Mouse (Mus musculus) mouse trophoblast stem cell (cell line): ENCODE results near the gene Slain2.
"Not testable (repeated sequence)": the region's sequence is repeated elsewhere in the genome, so short reads cannot be mapped to it uniquely, and the experiment has no call there.

Source experiments
- in situ Hi-C, 2 experiments: fragments of 300-500 bp; cut with MseI, MboI; formaldehyde crosslinking; loops; 2 replicates in 1 of 2; 3 replicates in 1 of 2; pipeline ENCODE4 v1.15.1; 2025

Gene Slain2

DNA sequence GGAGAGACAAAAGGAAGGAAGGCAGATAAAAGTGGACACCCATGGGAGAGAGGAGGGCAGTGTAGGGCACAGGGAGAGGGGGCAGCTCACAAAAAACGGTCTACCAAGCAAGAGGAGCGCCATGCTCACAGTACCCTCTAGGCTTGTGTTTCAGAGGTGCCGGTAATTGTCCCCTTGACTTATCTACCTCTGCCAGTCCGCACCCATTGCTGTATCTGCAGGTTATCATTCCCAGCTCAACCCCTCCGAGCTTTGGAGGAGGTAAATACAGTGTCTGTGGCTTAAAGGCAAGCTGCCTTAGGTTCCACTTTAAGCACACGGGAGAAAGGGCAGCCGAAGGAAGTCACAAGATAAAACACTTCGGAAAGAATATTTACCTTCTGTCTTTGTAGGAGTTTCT is 14.8 kb upstream of the Slain2 start:
- in situ Hi-C loops: no loop called here

DNA sequence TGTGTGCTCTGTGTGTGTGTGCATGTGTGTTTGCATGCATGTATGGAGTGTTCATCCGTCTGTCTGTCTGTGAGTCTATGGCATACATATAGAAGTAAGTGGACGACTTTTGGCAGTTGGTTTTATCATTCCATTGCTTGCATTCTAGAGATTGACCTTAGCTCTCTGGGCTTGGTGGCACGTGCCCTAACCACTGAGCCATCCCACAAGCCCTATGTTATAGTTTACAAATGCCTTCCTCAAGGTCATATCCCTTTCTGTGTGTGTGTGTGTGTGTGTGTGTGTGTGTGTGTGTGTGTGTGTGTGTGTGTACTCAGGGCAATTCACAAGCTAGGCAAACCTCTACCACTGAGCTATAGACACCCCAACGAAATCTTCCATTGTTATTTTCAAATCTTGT is 12.2 kb upstream of the Slain2 start:
- in situ Hi-C loops: no loop called here

DNA sequence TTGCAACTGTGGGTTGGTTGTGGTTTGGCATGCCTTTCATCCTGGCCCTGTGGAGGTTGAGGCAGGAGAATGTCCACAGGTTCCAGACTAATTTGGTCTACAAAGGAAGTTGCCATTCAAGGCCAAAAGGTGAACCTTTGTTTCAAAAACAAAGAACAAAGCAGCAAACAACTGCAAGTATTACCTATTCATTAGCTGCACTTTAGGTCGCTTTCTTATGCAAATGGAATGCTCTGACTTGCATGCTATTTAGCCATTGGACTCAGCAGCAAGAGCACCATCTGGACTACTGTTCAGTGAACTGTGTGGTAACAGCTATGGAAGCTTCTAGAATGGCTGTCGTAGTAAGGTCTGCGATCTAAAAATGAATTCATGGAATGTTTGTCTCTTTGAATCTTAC is 11.8 kb upstream of the Slain2 start:
- in situ Hi-C loops: no loop called here

DNA sequence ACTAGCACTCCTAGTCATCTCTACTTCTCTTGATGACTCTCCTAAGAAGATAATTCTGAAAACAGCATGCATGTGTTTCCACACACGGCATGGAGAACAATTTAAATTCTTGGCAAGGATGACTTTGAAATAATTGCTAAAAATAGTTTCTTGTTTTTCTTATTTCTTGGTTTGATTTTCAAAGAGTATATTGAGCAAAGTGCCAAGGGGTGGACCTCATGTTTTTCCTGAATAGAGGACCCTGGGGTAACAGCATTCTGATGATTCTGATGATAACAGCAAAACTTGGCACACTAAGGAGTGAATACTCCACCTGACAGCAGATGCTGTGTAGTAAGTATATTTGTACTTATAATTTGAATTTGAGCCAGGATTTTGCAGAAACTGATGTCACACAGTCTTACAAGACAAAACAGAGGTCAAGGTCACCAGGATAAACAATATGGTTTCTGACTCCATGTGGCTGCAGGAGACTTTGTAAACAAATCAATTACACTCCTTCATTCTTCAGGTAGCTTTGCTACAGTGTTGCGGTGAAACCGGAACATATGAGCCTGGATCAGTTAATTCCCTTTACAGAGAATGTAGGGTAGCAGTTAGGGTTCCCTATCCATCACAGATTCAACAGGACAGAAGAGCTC is 11.1 kb upstream of the Slain2 start:
- in situ Hi-C loops: no loop called here

DNA sequence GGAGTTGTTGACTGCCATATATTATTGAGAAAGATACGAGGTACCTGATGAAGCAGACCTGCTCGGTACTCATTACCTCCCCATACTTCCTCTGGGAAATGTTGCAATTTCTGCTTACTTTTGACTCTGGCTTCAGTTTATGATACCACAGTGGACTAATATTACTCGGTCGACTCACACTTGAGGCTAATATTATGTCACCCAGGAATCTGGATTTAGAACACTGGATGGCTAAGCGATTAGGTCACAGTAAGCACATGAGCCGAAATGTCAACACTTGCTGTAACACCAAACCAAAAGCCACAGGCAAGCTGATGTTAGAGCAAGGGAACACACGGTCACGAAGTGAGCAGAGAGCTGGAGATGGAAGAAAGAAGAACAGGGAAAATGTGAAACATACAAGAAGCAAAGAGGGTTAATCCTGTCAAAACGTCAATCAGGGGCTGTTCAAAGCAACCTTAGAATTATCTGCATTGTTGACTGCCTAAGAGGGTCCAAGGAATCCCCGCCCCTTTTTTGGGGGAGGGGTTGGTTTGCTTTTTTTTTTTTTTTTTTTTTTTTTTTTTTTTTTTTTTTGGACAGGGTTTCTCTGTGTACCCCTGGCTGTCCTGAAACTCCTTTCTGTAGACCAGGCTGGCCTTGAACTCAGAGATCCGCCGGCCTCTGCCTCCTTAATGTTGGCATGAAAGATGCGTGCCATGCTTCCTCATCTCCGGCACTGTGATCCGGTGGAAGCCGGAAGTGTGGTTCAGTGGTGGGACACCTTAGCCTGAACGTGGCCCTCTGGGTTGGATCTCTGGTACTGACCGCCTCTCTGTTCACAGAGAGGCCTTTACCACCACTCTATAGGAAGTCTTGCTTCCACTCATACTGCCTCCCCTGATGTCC is 9.0 kb upstream of the Slain2 start:
- in situ Hi-C loops: no loop called here

DNA sequence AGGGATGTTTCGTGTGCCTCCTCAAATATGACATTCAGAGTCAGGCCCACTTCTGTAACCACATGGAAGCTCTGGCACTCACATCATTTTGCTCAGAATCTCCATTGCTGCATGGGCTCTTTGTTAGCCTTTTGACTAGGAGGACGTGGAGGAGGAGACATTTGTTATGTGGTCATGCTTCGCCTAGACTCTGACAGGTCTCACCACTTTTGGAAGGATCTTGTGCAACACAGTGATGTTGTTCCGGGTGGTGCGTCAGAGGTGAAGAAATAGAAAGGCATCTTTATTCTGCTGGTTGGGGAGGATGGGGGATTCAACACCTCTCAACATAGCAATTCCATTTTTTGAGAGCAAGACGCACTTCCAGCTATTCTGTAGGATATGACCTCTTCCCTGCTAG is 6.7 kb upstream of the Slain2 start:
- in situ Hi-C loops: no loop called here

DNA sequence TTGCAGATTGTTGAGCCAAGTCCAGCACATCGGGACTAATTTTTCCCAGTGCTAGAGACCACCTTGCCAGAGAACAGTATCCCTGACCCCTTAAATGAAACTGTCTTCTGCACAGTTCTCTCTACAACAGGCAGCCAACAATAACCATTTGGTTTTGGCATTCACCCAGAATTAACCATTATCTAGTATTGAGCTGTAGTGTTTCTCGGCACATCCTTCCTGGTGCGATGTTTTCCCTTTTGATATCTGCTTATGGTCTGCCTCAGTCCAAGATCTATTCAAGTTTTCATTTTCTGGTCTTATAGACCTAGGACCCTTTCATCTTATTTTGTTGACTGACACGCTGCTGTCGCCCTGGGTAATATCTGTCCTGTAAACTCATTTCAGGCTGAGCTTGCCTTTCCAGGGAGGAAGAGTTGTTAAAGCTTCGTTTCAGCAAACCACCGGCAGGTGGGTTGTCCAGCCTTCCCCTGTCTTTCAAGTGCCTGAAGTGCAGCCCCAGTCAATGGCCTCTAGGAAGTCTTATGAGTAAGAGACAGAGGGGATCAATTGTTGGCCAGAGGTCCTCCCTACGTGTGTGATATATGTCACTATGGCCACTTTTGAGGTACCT is 5.7 kb upstream of the Slain2 start:
- in situ Hi-C loops: no loop called here

DNA sequence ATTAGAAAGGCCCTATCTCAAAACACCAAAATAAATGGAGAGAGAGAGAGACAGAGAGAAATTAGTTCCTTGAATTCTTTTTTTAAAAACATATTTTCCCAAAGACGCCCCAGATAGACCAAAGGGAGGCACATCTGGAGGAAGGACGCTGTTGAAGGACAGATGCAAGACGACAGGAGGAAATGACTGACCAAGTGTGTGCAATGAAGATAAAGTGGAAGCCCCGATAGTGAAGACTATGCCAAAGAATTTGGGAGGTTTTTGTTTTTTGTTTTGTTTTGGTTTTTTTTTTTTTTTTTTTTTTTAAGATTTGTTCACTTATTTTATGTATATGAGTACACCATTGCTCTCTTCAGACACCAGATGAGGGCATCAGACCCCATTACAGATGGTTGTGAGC is 4.7 kb upstream of the Slain2 start:
- in situ Hi-C loops: no loop called here

DNA sequence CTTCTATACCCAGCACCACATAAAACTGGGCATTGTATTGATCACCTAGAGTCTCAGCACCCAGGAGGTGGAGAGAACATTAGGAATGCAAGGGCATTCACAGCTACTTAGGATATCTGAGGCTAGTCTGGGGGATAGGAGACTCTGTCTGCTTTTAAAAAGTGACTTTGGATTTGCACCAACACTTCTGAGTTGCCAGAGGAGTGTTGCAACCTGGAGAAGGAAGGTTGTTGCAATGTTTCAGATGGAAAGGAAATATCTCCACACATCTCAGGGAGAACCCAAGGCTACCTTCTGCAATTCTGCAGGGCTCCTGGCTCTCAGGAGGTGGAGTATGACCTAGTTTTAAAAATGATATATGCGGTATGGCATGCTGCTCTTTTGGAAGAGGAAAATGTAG is 3.7 kb upstream of the Slain2 start:
- in situ Hi-C loops: no loop called here

DNA sequence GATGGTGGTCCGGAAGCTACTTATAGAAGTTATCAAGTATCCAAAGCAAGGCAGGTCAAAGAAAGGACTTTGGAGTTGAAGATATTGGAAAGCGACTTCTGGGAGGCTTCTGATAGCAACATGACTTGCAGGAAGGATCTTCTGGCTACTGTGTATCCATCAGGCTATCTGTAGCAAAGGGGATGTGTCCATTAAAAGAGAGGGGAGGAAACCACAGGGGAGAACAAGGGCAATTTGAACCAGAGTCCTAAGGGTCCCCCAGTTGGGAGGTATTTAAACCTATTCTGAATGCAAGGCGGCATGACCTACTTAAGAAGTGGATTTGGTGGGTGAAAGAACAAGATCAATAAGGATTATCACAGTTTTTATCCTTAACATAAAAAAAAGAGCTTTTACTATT is 2.8 kb upstream of the Slain2 start:
- in situ Hi-C loops: no loop called here

DNA sequence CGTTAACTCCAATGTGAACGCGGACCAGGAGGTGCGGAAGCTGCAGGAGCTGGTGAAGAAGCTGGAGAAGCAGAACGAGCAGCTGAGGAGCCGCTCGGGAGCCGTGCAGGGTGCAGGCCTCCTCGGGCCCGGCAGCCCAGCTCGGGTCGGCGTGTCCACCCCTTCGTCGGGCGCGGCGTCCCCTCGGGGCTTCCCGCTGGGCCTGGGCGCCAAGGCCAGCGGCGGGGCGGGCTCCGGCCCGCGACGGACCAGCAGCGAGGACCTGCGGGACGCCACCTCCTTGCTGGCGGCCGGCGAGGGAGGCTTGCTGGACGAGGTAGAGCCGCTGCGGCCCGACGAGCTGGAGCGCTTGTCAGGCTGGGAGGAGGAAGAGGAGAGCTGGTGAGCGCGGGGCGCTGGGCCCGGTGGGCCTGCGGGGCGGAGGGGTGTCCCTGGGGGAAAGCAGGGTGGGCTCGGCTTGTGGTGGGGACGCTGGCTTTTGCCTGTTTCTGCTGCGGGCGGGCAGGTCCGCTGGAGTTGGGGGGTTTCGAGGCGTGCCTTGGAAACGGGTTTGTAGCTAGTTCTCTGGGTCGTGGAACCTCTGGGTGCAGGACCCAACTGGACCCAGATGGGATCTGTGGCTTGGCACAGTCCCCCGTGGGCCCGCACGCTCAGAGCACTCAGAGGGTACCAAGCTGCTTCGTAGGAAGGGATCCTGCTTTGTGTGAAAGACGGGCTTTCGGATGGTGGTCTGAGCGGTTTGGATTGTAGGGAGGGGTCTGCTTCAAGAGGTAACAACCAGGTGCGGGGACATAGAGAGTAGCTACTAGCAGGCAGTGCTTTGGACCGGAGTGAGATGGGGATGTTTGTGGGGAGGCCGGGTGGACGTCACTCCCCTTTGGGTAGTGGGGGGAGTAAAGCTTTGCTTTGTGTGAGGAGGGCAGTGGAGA is 793 bp downstream of the Slain2 start:
- in situ Hi-C loops: no loop called here

DNA sequence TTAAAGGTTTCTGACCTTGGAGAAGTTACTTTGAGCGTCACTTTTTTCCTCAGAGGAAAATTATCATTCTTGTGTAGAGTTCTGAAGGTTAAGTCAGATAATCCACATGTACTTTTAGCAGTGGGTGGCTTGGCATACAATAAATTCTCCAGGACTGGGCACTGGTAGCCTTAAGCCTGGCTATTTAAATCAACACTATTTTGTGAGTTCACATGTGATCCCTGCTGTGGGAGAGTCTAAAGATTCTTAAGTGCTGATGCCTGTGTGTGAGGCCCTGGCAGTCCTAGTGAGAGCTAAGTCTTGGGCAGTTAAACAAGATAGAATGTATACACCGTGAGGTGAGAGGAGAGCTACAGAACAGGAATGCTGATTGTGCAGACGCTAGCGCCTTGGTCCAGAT is 1.9 kb downstream of the Slain2 start:
- in situ Hi-C loops: no loop called here

DNA sequence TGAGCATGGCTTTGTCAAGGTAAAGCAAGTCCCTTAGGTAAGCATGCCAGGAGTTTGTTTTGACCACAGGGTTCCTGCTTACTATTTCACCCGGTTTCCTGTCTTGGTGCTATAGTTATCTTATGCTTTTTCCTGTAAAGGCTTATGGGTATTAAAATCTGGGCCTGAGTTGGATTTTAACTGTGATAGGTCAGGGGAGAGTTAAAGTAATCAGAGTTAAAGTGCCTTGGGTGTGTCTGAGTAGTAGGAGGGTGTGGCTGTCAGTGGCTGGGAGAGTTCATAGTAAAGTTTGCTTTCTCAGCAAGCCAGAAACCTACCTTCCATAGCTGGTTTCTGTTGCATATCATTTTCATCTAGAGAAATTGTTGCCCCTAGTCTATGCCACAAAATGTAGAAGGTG is 2.7 kb downstream of the Slain2 start:
- in situ Hi-C loops: no loop called here

DNA sequence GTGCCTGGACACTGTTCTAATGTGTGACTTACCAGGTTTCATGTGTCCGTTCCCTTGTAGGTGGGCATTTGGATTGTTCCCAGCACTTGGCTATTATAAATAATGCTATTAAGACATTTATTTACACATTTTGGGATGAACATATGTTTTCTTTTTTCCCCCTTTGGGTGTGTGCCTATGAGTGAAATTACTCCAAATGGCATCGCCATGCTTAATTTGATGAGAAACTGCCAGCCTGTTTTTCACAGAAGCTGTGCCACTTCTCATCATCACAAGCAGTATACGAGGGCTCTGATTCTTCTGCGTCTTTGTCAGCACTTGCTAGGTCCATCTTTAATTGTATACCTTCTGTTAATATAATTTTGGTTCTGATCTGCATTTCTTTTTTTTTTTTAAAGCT is 6.3 kb downstream of the Slain2 start:
- in situ Hi-C loops: no loop called here

DNA sequence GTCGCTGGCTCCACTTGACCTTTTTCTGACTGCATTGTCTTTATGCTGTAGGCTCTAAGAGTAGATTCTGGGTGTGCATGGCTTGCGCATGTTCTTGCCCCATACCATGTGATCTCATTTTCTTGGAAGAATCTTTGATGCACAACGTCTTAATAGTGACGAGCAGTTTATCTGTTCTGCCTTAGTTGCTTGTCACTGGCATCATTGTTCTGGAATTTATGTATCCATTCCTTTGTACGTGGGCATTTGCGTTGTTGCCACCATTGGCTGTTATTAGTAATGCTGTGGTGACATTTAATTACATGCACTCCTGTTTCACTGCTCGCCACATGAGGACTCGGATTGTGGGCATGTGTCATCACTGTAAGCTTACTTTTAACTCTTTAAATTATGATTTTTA is 7.1 kb downstream of the Slain2 start:
- in situ Hi-C loops: no loop called here

DNA sequence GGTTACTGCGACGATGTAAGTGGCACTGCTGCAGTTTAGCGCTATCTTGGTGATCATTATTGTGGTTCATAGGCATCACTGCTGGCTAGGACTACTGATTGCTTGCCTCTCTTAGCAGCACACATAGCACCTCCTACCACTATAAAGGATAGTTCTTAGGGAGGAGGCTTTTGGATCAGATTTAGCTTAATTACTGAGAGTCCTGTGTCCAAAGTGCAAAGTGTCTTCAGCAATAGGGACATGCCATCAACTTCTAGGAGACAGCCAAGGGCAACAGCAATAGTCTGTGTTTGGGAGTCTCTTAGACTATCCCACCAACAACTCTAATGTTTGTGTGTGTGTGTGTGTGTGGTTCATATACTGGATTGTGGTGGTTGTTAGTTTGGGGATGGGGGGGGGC is 8.7 kb downstream of the Slain2 start:
- in situ Hi-C loops: no loop called here

DNA sequence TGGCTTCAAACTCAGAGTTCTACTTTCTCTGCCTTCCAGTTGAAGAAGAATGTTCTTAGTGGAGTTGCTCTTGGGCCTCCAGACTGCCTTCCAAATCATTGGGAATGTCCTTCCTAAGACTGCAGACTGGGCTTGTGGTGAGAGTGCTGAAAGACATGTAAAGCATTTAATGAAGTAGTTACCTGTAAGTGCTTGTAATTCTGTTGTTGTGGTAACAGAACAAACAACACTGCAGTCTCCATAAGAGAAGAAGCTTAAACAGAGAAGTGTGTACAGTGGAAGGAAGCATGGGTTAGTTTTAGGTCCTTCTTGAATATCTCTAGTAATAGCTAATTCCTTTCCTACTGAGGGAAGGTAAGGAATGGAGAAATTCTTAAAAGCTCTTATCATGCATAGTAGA is 13.0 kb downstream of the Slain2 start:
- in situ Hi-C loops: no loop called here

DNA sequence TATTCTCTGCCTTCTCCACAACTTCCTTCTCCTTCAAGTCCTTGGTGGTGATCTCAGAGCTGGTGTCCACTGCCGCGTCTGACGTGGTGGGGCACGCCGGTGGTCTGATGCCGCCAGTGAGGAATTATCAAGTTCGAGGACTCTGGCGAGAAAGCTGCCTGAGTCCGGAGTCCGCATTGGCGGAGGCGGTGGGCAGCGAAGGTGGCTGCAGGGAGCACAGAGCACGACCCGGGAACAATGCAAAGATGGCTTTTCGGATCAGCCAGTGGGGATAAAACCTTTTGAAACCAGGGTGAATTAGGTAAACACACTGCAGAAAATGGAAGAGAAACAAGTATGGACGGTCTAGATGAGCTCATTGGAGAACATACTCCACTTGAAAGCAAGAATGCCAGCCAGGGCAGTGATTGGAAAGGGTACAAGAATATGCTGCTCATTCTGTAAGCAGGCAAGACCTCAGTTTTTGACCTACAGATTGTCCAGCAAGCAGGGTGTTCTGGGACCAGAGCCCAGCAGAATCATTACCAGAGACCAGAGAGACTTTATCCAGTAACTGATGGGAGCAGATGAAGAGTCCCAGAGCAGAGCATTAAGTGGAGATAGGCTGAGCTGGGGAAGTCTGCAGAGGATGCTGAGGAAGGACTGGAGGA is 19.0 kb downstream of the Slain2 start:
- in situ Hi-C loops: no loop called here

DNA sequence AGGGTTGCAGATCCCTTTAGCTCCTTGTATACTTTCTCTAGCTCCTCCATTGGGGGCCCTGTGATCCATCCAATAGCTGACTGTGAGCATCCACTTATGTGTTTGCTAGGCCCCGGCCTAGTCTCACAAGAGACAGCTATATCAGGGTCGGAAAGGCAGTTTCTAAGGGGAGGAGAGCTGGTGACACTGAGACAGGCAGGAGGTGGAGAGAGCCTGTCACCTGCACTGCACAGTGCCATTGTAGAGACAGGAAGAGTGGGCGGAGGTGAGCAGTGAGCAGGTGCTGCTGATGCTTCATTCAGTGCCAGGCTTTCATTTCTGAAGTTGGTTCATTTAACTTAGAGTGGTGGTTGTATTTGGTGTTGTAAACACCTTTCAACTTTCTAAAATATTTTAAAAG is 24.3 kb downstream of the Slain2 start:
- in situ Hi-C loops: not testable (repeated sequence)

DNA sequence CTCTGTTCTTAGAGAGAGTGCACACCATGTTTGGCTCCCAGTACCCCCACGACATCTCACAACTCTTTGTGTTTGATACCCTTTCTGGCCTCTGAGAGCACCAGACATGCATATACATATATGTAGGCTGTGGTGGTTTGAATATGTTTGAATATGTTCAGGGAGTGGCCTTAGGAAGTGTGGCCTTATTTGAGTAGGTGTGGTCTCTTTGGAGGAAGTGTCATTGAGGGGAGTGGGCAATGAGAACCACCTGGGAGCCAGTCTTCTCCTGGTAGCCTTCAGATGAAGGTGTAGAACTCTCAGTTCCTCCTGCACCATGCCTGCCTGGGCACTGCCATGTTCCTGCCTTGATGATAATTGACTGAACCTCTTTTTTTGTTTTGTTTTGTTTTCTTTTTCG is 25.2 kb downstream of the Slain2 start:
- in situ Hi-C loops: no loop called here

DNA sequence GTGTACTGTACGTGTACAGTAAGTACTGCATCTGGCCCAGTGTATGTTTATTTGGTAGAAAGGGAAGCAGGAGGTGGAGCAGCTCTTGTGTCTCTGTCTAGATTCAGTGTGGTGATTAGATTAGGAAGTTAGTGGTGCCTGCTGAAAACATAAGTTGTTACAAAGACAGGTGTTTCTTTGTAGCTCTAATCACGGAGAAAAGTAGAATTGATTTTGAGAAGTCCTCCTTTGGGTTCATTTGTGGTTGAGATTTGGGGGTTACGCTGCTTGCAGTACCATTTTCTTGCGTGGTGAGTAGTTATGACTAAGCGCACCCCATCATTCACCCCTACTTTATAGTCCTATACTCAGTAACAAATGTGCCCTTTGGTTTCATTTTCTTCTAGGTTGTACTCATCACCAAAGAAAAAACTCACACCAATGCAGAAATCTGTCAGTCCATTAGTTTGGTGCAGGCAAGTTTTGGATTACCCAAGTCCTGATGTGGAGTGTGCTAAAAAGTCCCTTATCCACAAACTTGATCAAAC is 26.9 kb downstream of the Slain2 start:
- in situ Hi-C loops: no loop called here
